Mouse (Mus musculus): ENCODE results near the gene D17H6S53E.

GRCm38 (mm10) chr17:35135591-35136320 is 9.6 kb downstream of the D17H6S53E start:
- TF ChIP-seq EP300 (IDR thresholded peaks at IDR 0.05; ENCODE audit: low read depth), result no peak
- no peak for TF ChIP-seq CTCF (IDR thresholded peaks at IDR 0.05; ENCODE audit: low read depth)

Measured in liver, postnatal 0 days (tissue).